Mouse (Mus musculus) bone marrow macrophage, adult 2 months (primary cell): ENCODE measurements around the gene Vamp3. TPM values are rescaled to one million over a fixed set of nuclear protein-coding genes. Genes with fewer than 3 reads are reported as not detected.

ENCODE experiments used
- H3K27ac ChIP-seq: 2 replicates; pipeline ENCODE4 v1.5.1; 2012; ENCODE audit warnings: low read depth, low read length; ENCODE audit not compliant: insufficient read depth
- H3K4me1 ChIP-seq: 2 replicates; pipeline ENCODE4 v1.6.1; 2012; ENCODE audit warnings: low read length; ENCODE audit not compliant: control insufficient read depth, insufficient read depth
- H3K4me3 ChIP-seq: 2 replicates; pipeline ENCODE4 v1.5.1; 2012; ENCODE audit warnings: mild to moderate bottlenecking, low read length, moderate library complexity; ENCODE audit not compliant: insufficient read depth
- CTCF ChIP-seq: IDR thresholded peaks from 2 replicates; pipeline ENCODE4 v1.5.1; 2012; ENCODE audit warnings: low read depth, mild to moderate bottlenecking, low read length, moderate library complexity
- POLR2A ChIP-seq: IDR thresholded peaks from 2 replicates; pipeline ENCODE4 v1.6.1; 2012; ENCODE audit warnings: mild to moderate bottlenecking, low read depth, low read length, borderline replicate concordance
- polyA plus RNA-seq: library from polyadenylated mRNA; stranded (reverse); fragments of >200 nt; gene quantifications from 2 replicates; pipeline ENCODE4 v1.2.4, GENCODE M21; 2012; ENCODE audit not compliant: missing spikeins, insufficient read depth, insufficient read length

The Vamp3 gene
- polyA plus RNA-seq, 1 experiment: 110 TPM

- Histone ChIP-seq H3K27ac (no peak overlapping the region), H3K4me3 (no peak overlapping the region), H3K4me1 (no peaks in the 10 kb centered on the region)
- TF ChIP-seq CTCF (no peak), POLR2A (no peak)
Observed at GRCm38 (mm10) chr4:151015946-151016345, 41.8 kb downstream of the Vamp3 start.

- TF ChIP-seq POLR2A: no peak
- H3K4me3 ChIP-seq: no peak overlapping the region
- peaks cover 11% of the 10 kb centered on the region; the same call in 1 of the 2 replicates for H3K4me1 ChIP-seq
- H3K27ac ChIP-seq: no peak overlapping the region
Observed at GRCm38 (mm10) chr4:151010316-151010715, 47.4 kb downstream of the Vamp3 start.

GRCm38 (mm10) chr4:151006945-151007344 lies 50.8 kb downstream of the Vamp3 start:
- Histone ChIP-seq H3K4me1 (peaks cover 14% of the 10 kb centered on the region; the same call in 1 of the 2 replicates), H3K27ac (no peak overlapping the region)
- TF ChIP-seq CTCF: peak; percentile 56; the same call in 1 of the 2 replicates
- TF ChIP-seq POLR2A: no peak

GRCm38 (mm10) chr4:151005656-151006318 lies 52.0 kb downstream of the Vamp3 start:
- Histone ChIP-seq H3K27ac (no peak overlapping the region), H3K4me1 (peaks cover 14% of the 10 kb centered on the region; the same call in 1 of the 2 replicates), H3K4me3 (no peak overlapping the region)
- TF ChIP-seq POLR2A (no peak), CTCF (no peak)

More at GRCm38 (mm10) chr4:151006945-151007344, 50.8 kb downstream of the Vamp3 start:
- H3K4me3 ChIP-seq: no peak overlapping the region

GRCm38 (mm10) chr4:151001397-151001796 lies 56.4 kb downstream of the Vamp3 start:
- H3K4me3 ChIP-seq: no peak overlapping the region
- no peak for TF ChIP-seq CTCF
- TF ChIP-seq POLR2A: no peak
- H3K27ac ChIP-seq: no peak overlapping the region
- H3K4me1 ChIP-seq: peaks cover 11% of the 10 kb centered on the region; the same call in 1 of the 2 replicates

GRCm38 (mm10) chr4:150998626-150999025 lies 59.1 kb downstream of the Vamp3 start:
- TF ChIP-seq POLR2A (no peak), CTCF (no peak)
- H3K27ac ChIP-seq: no peak overlapping the region
- H3K4me3 ChIP-seq: no peak overlapping the region

More at GRCm38 (mm10) chr4:150998626-150999025, 59.1 kb downstream of the Vamp3 start:
- no peaks in the 10 kb centered on the region for H3K4me1 ChIP-seq

Other genes starting within 250 kb of the Vamp3 start
- gene Errfi1, start 204.0 kb downstream of the Vamp3 start, polyA plus RNA-seq: 8.7 TPM in 2 replicates
- gene Park7, start 143.5 kb downstream of the Vamp3 start, polyA plus RNA-seq: 92.2 and 96.0 TPM in 2 replicates
- gene Tnfrsf9, start 143.4 kb downstream of the Vamp3 start, polyA plus RNA-seq: not detected in 2 replicates
- not detected in 2 replicates for gene Uts2, start 60.9 kb downstream of the Vamp3 start, polyA plus RNA-seq
- 14.5 and 15.5 TPM in 2 replicates for gene Per3, start 13.3 kb downstream of the Vamp3 start, polyA plus RNA-seq
- not detected in 2 replicates for gene Gm13090, start 31.6 kb upstream of the Vamp3 start, polyA plus RNA-seq